ENCODE assay signal across 1 mouse cellular context in the genomic region with DNA sequence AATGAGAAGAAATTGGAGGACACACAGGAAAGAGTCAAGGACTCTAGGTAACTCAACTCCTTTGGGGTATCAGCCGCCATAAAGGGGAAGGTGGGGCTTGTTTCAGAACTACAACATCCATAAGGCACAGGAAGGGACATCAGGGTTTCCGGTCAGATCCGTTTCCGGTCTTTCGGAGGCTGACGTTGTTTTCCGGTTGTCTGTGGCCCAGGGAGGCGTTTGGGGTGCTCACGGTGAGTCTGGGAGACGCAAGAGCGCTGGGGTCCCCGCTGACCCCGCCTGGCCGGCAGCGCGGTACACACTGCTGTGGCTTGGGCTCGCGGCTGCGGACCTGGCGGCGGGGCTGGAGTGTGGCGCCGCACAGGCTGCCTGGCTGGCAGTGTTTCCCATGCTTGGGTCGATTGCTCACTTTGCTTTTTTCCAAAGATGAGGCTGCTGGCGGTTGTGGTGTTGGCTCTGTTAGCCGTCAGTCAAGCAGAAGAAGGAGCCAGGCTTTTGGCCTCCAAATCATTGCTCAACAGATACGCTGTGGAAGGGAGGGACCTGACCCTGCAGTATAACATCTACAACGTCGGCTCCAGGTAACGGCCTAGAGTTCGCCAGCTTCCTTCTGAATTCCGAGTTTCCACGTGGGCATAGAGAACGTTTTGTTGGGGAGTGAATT.
TF ChIP-seq lines count a peak whose summit lies in the region.

No protein-coding gene starts in this region.

TF ChIP-seq in C2C12, 6 proteins besides CTCF, POLR2A, EP300 and RAD21:
- TF ChIP-seq FOSL1 (IDR thresholded peaks at IDR 0.05; ENCODE audit: insufficient read depth, low read length, poor library complexity, severe bottlenecking) (no peak), CEBPB (IDR thresholded peaks at IDR 0.05; ENCODE audit: low read depth) (no peak), USF1 (IDR thresholded peaks at IDR 0.05; ENCODE audit: low read depth) (no peak), MYOD1 (IDR thresholded peaks at IDR 0.05; ENCODE audit: control insufficient read depth, insufficient read length, low read depth) (no peak), MYOG (IDR thresholded peaks at IDR 0.05; ENCODE audit: control insufficient read depth, extremely low read depth, insufficient read length) (no peak), MAX (IDR thresholded peaks at IDR 0.05) (no peak)
